Mouse (Mus musculus) liver, adult (tissue): Measurements from ENCODE around the gene Ednra.

Experiments
- GATA4 ChIP-seq: IDR thresholded peaks from 2 replicates; pipeline ENCODE4 v1.6.1; 2014; ENCODE audit warnings: mild to moderate bottlenecking, low read length; ENCODE audit not compliant: insufficient replicate concordance

The Ednra gene

DNA sequence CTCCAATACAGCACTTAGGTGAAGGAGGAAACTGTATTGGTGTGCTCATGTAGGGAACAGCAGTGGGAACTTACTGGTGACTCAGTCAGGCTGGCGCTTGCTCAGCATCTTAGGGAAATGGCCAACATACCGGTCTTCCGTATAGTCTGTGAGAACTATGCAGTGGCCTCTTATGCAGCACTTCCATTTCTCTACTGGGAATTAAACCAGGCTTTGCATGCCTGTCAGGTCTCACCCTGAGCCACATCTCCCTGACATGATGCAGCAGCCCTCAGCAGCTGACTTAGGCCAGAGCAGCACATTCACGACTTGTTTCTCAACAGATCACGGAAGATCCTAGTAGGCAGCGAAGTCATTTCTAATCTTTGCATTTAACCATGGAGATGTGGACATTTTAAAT, 39.9 kb downstream of the Ednra start:
- TF ChIP-seq GATA4, result no peak

DNA sequence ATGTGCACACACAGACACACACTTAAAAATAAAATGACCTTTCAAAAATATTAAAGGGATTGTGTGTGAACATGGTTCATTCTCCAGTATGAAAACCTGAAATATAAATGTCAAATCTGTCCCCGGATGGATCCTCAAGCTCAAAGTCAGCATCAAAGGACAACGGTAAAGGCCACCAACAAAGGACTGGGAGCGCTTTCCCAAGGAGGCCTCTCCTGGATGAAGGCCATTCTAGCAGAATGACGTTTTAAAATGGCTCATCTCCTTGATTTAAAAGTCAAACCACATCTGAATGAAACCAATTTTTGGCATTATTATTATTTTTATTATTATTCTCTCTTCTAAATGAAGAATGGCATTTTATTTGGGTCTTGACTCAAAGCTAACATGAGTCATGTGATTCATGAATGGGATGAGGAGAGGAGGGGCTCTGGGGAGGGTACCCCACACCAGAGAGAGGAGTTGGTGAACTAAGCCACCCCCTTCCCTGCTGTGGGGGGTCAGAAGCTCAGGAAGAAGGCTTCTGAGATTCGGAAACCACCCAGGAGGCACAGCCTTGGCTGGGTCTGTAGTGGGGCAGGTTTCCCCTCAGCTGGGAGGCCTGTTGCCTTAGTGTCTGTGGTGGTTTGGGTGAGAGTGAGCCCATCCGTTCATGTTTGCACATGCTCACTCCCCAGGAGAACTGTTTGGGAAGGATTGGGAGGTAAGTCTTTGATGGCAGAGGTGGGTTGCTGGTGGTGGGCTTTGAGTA, 40.7 kb downstream of the Ednra start:
- TF ChIP-seq GATA4, result no peak

DNA sequence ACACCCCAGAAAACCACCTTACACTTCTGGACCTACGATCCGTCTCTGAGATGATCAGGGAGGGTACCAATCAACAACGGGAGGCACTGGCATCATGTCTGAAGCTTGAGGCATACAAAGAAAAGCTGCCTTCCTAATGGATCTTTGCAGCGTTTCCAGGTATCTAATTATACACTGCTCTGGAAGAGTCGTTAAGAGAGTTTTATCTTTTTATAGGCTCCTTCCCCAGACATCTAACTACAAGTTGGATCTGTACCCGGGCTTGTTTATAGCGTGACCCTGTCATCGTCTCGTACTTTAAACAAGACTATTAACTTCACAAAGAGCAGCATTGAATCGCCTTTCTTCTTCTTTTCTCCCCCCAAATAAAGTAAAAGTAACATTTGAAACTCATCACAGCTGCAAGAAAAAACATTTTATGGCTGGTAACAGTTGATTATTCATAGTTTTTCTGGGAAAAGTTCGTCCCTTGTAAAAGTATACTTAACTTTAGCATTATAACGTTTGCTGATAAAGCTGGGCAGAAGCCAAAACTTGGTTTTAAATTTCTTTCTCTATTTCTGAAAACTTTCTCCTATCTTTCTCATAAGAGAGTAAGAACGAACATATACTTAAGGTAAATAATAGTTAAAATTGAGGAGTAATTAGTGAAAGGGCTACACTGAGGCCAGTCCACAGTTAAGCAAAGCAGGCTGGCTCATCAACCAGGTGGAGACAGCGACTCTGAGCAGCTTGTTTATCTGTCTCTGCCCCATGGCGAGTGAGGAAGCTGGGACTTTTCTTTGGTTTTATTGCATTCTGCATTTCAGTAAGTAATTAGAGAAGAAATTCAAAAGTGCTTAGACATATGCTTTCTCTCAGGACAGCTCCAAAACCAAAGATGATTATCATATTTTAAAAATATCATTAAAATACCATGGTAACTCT, 42.0 kb downstream of the Ednra start:
- TF ChIP-seq GATA4, result no peak

DNA sequence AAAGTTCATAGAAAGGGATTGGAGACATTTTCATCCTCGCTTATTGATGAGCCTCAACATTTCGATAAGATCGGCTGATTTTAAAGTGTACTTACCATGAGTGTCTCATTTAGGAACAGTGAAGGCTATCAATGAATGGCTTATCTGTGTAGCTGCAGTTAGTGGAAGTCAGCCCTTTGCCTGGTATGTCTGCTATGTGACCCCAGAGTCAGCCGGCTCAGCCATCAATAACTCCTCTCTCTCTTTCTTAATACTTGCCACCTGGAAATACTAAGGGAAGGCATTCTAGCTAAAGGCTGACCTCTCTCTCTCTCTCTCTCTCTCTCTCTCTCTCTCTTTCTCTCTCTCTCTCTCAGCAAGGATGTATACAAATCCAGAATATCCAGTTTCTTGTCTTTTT, 52.2 kb downstream of the Ednra start:
- no peak for TF ChIP-seq GATA4

DNA sequence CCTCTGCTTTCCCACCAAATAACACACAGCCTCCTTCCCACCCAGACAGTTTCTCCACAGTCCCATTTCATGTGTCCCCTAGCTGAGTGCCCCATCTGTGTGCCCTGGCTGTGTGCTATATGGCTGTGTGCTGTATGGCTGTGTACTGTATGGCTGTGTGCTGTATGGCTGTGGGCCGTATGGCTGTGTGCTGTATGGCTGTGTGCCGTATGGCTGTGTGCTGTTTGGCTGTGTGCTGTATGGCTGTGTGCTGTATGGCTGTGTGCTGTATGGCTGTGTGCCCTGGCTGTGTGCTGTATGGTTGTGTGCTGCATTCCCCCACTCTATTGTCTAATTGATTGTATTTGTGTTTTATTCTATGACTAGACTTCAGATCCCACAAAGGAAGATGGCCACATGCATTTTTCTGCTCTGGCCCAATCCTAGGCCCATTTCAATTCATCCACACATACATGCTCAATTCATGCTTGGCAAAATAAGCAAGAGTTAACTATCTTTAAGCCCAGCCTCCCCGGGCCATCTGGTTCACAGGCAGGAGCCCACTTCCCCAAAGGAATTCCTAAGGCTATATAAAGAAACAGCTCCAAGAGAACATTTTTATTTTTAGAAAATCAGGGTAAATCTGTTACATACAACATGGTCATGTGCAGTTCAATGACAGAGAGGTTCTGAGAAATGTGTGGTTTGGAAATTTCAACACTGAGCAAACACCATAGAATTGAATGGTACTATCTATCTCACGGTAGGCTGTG, 53.5 kb downstream of the Ednra start:
- no peak for TF ChIP-seq GATA4

DNA sequence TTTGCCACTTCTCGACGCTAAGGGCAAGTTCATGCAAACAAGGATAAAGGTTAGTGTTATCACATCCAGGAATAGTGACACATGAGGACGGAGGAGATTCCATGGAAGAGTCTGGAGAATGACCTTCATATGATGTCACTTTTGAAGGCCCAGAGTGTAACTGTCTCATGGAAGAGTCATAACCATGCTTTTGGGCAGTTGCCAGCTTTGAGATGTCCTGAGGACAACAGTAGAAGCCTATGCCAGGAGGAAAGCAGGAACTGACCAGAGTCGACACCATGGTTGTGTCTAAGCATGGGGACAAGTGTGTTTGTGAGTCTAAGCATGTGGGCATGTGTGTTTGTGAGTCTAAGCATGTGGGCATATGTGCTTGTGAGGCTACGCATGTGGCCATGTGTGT, 56.3 kb downstream of the Ednra start:
- no peak for TF ChIP-seq GATA4

DNA sequence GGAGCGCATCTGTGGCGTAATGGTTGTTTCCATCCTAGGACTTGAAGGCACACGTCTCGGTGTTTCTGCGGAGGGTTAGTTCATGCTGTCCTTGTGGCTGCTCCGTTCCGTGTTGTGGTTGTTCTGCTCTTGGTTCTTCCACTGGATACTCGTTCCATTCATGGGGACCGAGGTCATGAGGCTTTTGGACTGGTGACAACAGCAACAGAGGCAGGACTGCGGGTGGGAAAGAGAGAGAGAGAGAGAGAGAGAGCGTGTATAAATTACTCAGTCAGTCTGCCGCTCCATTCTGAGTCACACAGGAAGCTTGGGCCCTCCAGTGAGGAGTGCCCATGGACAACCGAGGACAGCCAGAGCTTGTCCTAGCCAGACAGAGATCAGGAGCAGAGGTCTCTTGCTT, 59.4 kb downstream of the Ednra start:
- TF ChIP-seq GATA4, result no peak

DNA sequence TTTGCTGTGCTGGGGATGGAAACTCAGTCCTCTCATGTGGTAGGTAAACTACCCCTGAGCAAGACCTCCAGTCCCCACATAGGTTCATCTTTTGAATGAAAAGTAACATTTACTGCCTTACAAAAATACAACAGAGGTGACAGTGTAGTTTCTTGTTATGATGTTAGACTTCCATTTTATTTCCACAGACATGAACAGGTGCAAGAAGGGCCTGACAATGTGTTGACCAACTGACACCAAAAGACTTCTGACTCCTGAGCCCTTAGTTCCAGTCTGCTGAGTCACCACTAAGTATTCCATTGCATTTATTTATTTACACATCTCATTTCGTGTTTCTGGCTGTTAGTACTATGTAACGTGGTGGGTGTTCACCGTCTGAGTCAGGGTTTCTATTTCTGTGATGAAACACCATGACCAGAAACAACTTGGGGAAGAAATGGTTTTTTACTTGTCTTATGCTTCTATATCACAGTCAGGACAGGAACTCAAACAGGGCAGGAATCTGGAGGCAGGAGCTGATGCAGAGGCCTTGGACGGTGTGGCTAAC, 64.7 kb downstream of the Ednra start:
- TF ChIP-seq GATA4, result no peak

DNA sequence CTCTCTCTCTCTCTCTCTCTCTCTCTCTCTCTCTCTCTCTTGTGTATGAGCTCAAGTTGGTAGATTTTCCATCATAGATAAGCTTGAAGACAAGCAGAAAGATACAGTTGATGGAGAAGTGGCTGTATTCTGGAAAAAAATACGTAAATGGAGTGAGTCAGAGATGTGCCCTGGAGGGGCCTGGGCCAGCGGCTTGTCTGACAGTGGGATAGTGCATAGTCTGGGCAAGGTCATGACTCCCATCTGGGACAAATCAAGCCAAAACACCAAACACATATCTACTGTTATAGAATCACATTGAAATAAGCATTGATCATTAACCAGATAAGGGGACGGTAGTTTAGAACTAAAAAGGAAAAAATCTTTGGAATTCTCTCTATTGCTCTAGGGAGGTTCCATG, 65.9 kb downstream of the Ednra start:
- TF ChIP-seq GATA4, result no peak

DNA sequence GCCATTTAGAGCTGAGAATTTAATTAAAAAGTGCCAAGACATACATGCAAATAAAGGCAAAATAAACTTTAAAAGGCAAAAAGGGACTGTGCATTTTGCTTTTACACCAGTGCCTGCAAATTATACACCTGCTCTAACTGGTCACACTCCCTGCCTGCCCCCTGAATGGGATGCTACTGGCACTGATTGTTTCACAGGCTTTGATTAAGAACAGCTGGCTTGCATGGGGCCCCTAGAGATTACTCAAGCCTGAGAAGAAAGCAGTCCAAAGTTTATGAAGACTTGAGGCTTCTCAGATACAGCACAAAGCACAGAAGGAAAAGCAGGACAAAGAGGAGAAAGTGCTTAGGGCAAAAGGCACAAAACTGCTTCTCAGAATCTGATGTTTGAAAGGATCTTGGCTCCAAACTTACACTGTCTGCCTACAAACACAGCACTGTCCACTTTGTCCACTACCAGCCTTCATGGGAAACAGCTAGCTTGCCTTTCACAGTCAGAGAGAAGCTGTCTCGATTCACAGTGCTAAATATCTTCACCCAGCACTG, 73.5 kb downstream of the Ednra start:
- no peak for TF ChIP-seq GATA4

DNA sequence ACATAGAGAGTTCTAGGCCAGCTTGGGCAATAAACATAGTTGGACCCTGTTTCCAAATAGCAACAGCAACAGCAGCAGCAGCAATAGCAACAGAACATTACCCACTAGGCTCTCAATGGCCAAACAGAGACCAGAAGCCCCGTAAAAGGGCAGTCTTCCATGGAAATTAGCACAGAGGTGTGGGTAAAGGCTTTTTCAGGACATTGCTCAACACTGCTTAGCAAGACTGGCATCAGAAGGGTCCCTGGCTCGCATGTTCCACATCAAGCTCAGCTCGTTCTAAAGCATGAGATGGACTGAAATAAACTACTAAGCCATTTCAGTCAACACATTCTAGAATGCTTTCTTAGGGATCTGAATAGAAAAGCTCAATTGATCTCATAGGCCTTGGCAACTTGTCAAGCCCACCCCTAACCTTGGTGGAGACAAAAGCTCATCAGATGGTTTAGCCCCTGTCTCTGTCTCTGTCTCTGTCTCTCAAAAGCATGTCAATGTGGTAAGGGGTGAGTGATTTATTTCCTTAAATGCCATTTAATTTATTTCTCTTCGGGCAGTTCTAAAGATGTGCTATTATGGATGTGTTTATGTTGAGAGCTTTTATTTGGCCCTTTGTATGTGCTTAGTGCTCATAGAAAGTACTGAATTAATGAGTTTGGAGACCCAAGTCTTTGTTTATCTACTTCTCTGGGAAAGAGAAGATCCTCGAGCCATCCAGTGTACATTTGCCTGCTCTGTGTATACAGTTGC, 84.0 kb downstream of the Ednra start:
- TF ChIP-seq GATA4, result no peak

DNA sequence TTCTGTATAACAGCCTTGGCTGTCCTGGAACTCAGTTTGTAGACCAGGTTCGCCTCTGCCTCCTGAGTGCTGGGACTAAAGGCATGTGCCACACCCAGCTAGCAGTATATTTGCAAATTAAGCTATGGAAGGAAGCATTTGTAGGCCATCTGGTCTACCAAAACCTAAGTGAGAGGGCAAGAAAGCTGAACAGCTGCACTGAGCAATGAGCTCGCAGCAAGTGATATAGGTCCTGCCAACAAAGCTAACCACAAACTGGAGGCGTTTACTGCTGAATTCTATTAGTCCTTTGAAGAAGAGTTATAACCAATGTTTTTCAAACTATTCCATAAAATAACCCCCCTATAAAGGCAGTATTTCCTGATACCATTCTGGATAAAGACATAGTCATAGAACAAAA, 86.7 kb downstream of the Ednra start:
- no peak for TF ChIP-seq GATA4

DNA sequence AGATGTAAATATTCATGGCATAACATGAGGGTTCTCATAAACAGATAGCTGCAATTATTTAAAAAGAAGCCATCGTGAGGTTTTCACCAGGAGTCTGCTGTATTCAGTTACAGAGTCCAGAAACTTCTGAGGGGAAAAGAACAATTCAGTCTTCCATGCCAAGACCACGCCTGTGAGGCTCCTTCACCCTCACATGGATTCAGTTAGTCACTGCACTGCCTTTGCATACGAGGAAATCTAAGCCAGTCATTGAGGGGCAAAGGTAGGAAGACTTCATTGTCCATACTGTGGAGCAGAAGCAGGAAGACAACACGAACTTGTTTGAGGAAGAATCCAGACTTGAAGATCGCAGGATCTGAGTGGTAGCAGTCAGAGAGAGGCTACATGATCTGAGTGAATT, 90.2 kb downstream of the Ednra start:
- TF ChIP-seq GATA4, result no peak

DNA sequence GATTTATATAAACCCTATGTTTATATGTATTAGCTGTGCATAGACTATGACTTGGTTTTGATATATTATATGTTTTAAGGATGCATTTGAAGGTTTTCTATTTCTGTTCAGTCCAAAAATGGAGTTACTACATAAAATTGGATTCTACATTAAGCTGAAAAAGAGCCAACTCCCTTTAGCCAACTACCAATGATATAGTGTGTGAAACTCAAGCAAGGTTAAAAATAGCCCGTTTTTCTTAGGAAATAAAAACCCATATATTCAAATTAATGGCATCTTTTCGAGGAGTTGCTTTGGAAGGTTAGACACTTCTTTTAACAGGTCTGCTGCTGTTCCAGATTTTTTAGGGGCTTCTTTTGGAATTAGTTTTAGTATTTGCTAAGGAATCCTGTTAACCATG, 91.1 kb downstream of the Ednra start:
- no peak for TF ChIP-seq GATA4
